Mouse (Mus musculus) layer of hippocampus, adult 18-20 months (tissue): ENCODE measurements around the gene Pck1. TPM values are rescaled to one million over a fixed set of nuclear protein-coding genes. Genes with fewer than 3 reads are reported as not detected.
"Not testable (repeated sequence)": the region's sequence is repeated elsewhere in the genome, so short reads cannot be mapped to it uniquely, and the experiment has no call there.

Experiments used
- DNase-seq, 2 experiments: peaks; one replicate each; pipeline ENCODE4 v3.0.0; 2022; ENCODE audit warnings: low spot score in 2 of 2
- long read RNA-seq: library from polyadenylated mRNA; stranded (forward); transcript quantifications from one replicate; pipeline ENCODE4 v2.0.0, GENCODE M21; 2021
- total RNA-seq, 2 experiments: library from RNA; stranded (reverse); gene quantifications; 2 replicates each; pipeline ENCODE4 v1.2.3; 2021

Gene Pck1
- total RNA-seq: not detected
- long read RNA-seq: 0 reads

GRCm38 (mm10) chr2:173152436-173153151 lies at the start of gene Pck1:
Pck1 (plus strand) TSS chr2:173153048.
- no peak for DNase-seq

GRCm38 (mm10) chr2:173106409-173106808 lies 46.4 kb upstream of the Pck1 start:
- no peak for DNase-seq

- peak in 1 of 2 experiments; percentile 81 for DNase-seq
Observed at GRCm38 (mm10) chr2:173106889-173107785, 45.7 kb upstream of the Pck1 start.

- DNase-seq: no peak
Observed at GRCm38 (mm10) chr2:173108509-173109190, 44.2 kb upstream of the Pck1 start.

GRCm38 (mm10) chr2:173109510-173109909 lies 43.3 kb upstream of the Pck1 start:
- DNase-seq: no peak

GRCm38 (mm10) chr2:173110571-173110970 lies 42.3 kb upstream of the Pck1 start:
- DNase-seq: no peak

GRCm38 (mm10) chr2:173113796-173114195 lies 39.1 kb upstream of the Pck1 start:
- not testable (repeated sequence) for DNase-seq

- DNase-seq: no peak
Observed at GRCm38 (mm10) chr2:173119023-173119944, 33.6 kb upstream of the Pck1 start, which contains the start of gene Ctcfl. Ctcfl (minus strand) TSS chr2:173119525.

GRCm38 (mm10) chr2:173120117-173120516 lies 32.7 kb upstream of the Pck1 start:
- not testable (repeated sequence) for DNase-seq

GRCm38 (mm10) chr2:173124022-173124735 lies 28.7 kb upstream of the Pck1 start:
- DNase-seq: no peak

GRCm38 (mm10) chr2:173126386-173126785 lies 26.5 kb upstream of the Pck1 start:
- DNase-seq: no peak

GRCm38 (mm10) chr2:173129111-173129510 lies 23.7 kb upstream of the Pck1 start:
- no peak for DNase-seq

GRCm38 (mm10) chr2:173132262-173132661 lies 20.6 kb upstream of the Pck1 start:
- no peak for DNase-seq

GRCm38 (mm10) chr2:173132794-173133300 lies 20.0 kb upstream of the Pck1 start:
- no peak for DNase-seq

GRCm38 (mm10) chr2:173134695-173135094 lies 18.2 kb upstream of the Pck1 start:
- no peak for DNase-seq

GRCm38 (mm10) chr2:173138323-173139239 lies 14.3 kb upstream of the Pck1 start:
- DNase-seq: peak; percentile 21 to 57

- peak; percentile 39 to 63 for DNase-seq
Observed at GRCm38 (mm10) chr2:173143611-173144010, 9.2 kb upstream of the Pck1 start.

GRCm38 (mm10) chr2:173145808-173146207 lies 7.0 kb upstream of the Pck1 start:
- DNase-seq: no peak
